Mouse (Mus musculus) liver, adult 2 months (tissue): ENCODE measurements around the gene Adnp. TPM values are rescaled to one million over a fixed set of nuclear protein-coding genes. Genes with fewer than 3 reads are reported as not detected.
A peak's percentile ranks its signal among the peaks of the same experiment; 100 is the strongest.

Experiments
- DNase-seq: peaks from one replicate; pipeline ENCODE4 v3.0.0-alpha.2; 2011; ENCODE audit warnings: low read depth, low spot score; ENCODE audit errors: extremely low read depth
- H3K27ac ChIP-seq: fragments of 200-500 bp; replicated peaks from 2 replicates; pipeline ENCODE4 v1.5.1; 2012; ENCODE audit warnings: low read depth, mild to moderate bottlenecking, control low read depth, inconsistent platforms, low read length; ENCODE audit not compliant: insufficient read depth
- H3K27me3 ChIP-seq: fragments of 200-500 bp; 2 replicates; pipeline ENCODE4 v1.6.1; 2012; ENCODE audit warnings: mild to moderate bottlenecking, moderate library complexity, low read length, inconsistent platforms; ENCODE audit not compliant: control insufficient read depth, insufficient read depth
- H3K36me3 ChIP-seq: fragments of 200-500 bp; 2 replicates; pipeline ENCODE4 v1.6.1; 2012; ENCODE audit warnings: low read length, inconsistent platforms; ENCODE audit not compliant: control insufficient read depth, insufficient read depth
- H3K4me1 ChIP-seq: fragments of 200-500 bp; 2 replicates; pipeline ENCODE4 v1.6.1; 2011; ENCODE audit warnings: low read length; ENCODE audit not compliant: control insufficient read depth, insufficient read depth
- H3K4me3 ChIP-seq: fragments of 200-500 bp; 2 replicates; pipeline ENCODE4 v1.5.1; 2011; ENCODE audit warnings: low read depth, mild to moderate bottlenecking, control low read depth, low read length, moderate library complexity; ENCODE audit not compliant: insufficient read depth
- H3K79me2 ChIP-seq: fragments of 200-500 bp; 2 replicates; pipeline ENCODE4 v1.6.1; 2012; ENCODE audit warnings: inconsistent platforms, mild to moderate bottlenecking, low read length, moderate library complexity; ENCODE audit not compliant: control insufficient read depth, insufficient read depth
- H3K9ac ChIP-seq: fragments of 200-500 bp; 2 replicates; pipeline ENCODE4 v1.6.1; 2012; ENCODE audit warnings: low read depth, mild to moderate bottlenecking, control low read depth, inconsistent platforms, low read length
- CTCF ChIP-seq: fragments of 200-500 bp; IDR thresholded peaks from 2 replicates; pipeline ENCODE4 v1.5.1; 2011; ENCODE audit warnings: low read depth, low read length, control low read depth
- POLR2A ChIP-seq: fragments of 200-500 bp; IDR thresholded peaks from 2 replicates; pipeline ENCODE4 v1.6.1; 2011; ENCODE audit warnings: low read length, control low read depth; ENCODE audit not compliant: insufficient read depth; ENCODE audit errors: extremely low read depth
- WGBS: fragments of 180-500 bp; shearing (Covaris S2); methylation state at CpG from one replicate; pipeline ENCODE4 v1.1.7; 2018; 5-methylcytosine and 5-hydroxymethylcytosine counted together
- polyA plus RNA-seq: library from polyadenylated mRNA; depleted of rRNA; stranded (reverse); fragments of >200 nt; gene quantifications from 2 replicates; pipeline ENCODE4 v1.2.3, GENCODE M21; 2012
- total RNA-seq: library from RNA; depleted of rRNA; stranded (reverse); fragments of >200 nt; gene quantifications from 2 replicates; pipeline ENCODE4 v1.2.3, GENCODE M21; 2014

Gene Adnp
- total and polyA plus RNA-seq, 2 experiments, result 1.4 to 6.8 TPM

DNA sequence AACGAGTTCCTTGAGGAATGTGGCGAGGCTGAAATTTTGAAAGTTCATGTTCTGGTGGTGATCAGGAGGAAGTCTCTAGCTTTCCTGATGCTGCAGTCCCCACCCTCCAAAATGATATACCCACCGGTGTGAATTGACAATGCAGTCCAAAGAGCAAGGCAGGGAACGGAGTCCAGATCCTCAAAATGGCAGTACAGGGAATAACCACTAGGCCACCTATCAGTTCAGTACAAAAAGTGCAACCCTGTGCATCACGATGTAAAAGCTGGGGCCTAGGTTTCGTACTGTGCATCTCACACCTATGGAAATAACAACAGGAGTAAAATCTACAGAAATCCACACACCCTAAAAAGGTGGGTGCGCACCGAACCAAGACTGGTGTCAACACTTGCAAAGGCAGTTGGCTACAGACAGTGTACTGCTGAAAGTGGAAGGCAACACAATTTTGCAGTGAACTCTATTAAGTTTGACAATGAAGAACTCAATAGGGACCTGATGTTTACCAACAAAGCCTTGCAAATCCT is 2.4 kb downstream of the Adnp start:
- Histone ChIP-seq H3K9ac (no peak overlapping the region), H3K36me3 (peaks cover 12% of the 10 kb centered on the region), H3K4me3 (no peak overlapping the region), H3K4me1 (peaks cover 32% of the 10 kb centered on the region), H3K27ac (no peak overlapping the region), H3K27me3 (no peaks in the 10 kb centered on the region), H3K79me2 (peaks cover 40% of the 10 kb centered on the region)
- DNase-seq, result no peak
- no peak for TF ChIP-seq POLR2A
- TF ChIP-seq CTCF, result no peak
- WGBS, result 65% methylated on average over 8 of the region's 8 CpGs

DNA sequence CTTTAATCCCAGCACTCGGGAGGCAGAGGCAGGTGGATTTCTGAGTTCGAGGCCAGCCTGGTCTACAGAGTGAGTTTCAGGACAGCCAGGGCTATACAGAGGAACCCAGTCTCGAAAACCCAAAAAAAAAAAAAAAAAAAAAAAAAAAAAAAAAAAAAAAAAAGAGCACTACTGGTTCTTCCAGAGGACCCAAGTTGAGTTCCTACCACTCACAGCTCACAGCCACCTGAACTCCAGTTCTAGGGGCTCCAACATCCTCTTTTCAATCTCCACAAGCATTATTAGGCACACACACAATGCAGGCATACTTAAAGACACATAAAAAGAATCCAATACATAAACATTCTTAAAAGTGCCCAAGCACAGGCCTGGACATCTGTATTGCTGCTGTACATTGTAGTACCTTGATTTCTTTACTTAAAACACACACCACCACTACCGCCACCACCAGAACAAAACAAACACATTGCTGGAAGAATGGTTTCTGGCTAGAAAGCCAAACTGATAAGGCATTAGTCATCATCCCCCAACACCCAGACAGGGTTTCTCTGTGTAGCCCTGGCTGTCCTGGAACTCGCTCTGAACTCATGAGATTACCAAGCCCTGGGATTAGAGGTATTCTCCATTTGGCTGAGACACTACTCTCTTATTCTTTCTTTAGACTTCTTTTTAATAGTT is 6.8 kb downstream of the Adnp start:
- Histone ChIP-seq H3K36me3 (peaks cover 18% of the 10 kb centered on the region), H3K4me3 (no peak overlapping the region)
- DNase-seq, result peak; percentile 68

DNA sequence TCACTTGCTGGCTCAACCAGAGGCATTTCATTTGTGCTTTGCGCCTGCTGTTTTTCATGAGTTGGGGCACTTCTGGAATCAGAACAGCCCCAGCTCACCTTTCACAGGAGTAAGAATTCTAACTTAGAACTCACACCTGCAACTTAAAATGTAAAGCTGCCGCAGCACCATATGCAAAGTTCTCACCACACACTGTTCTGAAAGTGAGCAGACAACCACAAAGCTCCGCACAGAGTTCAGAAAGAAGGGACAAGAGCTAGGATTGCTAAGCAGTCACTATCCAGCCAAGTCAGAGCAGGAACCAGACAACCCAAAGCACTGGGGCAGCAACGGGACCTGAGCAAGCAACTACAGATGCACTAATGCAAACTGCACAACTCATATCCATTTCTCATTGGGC is 7.4 kb downstream of the Adnp start:
- peaks cover 45% of the 10 kb centered on the region for H3K79me2 ChIP-seq
- WGBS, result 31% methylated on average over 4 of the region's 4 CpGs
- peaks cover 17% of the 10 kb centered on the region for H3K36me3 ChIP-seq
- H3K27me3 ChIP-seq, result no peaks in the 10 kb centered on the region
- DNase-seq, result peak; percentile 43
- H3K4me1 ChIP-seq, result peaks cover 37% of the 10 kb centered on the region
- H3K27ac ChIP-seq, result peak overlapping the region; percentile 70
- TF ChIP-seq CTCF (no peak), POLR2A (no peak)
- peak overlapping the region; percentile 24 for H3K9ac ChIP-seq
- no peak overlapping the region; the same call in 1 of the 2 replicates for H3K4me3 ChIP-seq

More for the DNA sequence above, 6.8 kb downstream of the Adnp start:
- peak overlapping the region; percentile 70 for H3K27ac ChIP-seq
- no peaks in the 10 kb centered on the region for H3K27me3 ChIP-seq
- 46% methylated on average over 4 of the region's 5 CpGs for WGBS
- TF ChIP-seq CTCF, result no peak
- peak overlapping the region; percentile 24; the same call in 1 of the 2 replicates for H3K9ac ChIP-seq
- H3K79me2 ChIP-seq, result peaks cover 47% of the 10 kb centered on the region
- H3K4me1 ChIP-seq, result peaks cover 43% of the 10 kb centered on the region

DNA sequence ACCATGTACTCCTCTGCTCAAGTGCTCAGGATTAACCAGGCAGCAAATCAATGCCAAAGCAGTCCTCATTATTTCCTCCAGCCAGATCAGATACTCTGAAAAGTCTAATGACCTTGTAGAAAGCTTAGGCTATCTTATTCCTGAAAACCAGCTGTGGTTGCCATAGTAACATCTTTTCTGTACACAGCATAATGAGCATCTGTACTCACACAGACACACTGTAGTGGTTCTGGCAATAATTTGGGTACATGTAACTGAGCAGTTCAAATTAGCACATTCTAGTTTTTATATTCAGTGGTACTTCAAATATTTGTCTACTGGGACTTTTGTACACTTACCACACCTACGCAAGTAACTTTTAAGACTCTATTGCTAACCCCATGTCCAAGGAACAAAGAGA is 8.5 kb downstream of the Adnp start:
- Histone ChIP-seq H3K9ac (no peak overlapping the region), H3K4me1 (peaks cover 37% of the 10 kb centered on the region), H3K4me3 (no peak overlapping the region), H3K36me3 (peaks cover 14% of the 10 kb centered on the region), H3K79me2 (peaks cover 50% of the 10 kb centered on the region), H3K27me3 (no peaks in the 10 kb centered on the region), H3K27ac (peak overlapping the region; percentile 47; the same call in 1 of the 2 replicates)
- DNase-seq, result peak; percentile 62
- WGBS, result 33% methylated on average over 1 of the region's 1 CpGs
- TF ChIP-seq POLR2A, result no peak
- TF ChIP-seq CTCF, result no peak

DNA sequence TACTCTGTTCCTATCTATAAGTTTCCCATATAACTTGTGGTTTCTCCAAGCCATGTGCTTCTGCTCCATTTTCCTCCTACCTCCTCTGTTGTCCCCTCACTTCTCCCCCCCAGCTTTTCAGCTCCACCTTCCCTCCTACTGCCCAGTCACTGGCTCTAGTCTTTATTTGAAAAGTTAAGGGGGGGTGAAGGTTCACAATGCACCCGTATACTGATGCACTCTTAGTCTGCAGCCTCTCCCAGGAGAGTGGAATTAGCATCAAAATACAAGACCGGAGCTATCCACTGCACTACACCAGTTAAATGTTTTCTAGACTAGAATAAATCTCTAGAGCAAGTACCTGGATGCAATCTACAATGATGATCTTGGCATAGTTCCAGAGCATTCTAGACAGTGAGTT is 11.2 kb downstream of the Adnp start:
- H3K36me3 ChIP-seq, result peaks cover 13% of the 10 kb centered on the region
- 40% methylated on average over 2 of the region's 2 CpGs for WGBS
- no peak overlapping the region for H3K27ac ChIP-seq
- H3K27me3 ChIP-seq, result no peaks in the 10 kb centered on the region
- H3K4me3 ChIP-seq, result no peak overlapping the region
- DNase-seq, result no peak
- peaks cover 32% of the 10 kb centered on the region for H3K4me1 ChIP-seq
- H3K9ac ChIP-seq, result no peak overlapping the region
- peaks cover 64% of the 10 kb centered on the region for H3K79me2 ChIP-seq
- TF ChIP-seq CTCF (no peak), POLR2A (no peak)

DNA sequence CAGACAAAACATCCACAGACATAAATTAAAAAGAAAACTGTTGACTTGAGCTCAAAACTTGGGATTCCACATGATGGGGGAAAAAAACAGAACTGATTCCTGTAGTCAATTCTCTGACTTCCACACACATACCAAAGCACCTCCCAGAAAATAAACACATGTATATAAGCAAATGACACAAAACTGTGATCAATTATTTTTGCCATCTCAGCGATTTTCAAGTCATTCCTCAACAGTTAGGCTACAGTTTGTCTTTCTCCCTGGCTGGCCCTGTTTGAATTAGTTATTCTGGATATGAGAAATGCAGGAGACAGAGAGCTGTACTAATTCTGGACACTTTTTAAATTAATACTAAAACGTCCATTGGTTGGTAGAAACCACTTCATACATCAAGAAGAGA is 13.2 kb downstream of the Adnp start:
- Histone ChIP-seq H3K79me2 (peaks cover 64% of the 10 kb centered on the region; the same call in 1 of the 2 replicates), H3K4me3 (no peak overlapping the region), H3K4me1 (peaks cover 18% of the 10 kb centered on the region), H3K27ac (no peak overlapping the region), H3K9ac (no peak overlapping the region), H3K27me3 (no peaks in the 10 kb centered on the region), H3K36me3 (peaks cover 13% of the 10 kb centered on the region)
- TF ChIP-seq POLR2A, result no peak
- TF ChIP-seq CTCF, result no peak
- no peak for DNase-seq
- WGBS, result 48% methylated on average over 2 of the region's 2 CpGs
